Mouse (Mus musculus) C2C12 (cell line): ENCODE measurements at regions not wholly inside any gene's neighbourhood (a gene's known extent, or its start where the extent isn't known, plus 50 kb on each side); places are given as distances from the start of the nearest gene placed in this dataset.

Experiments used
- H3K27me3 ChIP-seq: one replicate; pipeline ENCODE4 v1.6.1; 2011; ENCODE audit not compliant: control insufficient read depth, insufficient read depth, insufficient read length
- H3K36me3 ChIP-seq: one replicate; pipeline ENCODE4 v1.6.1; 2011; ENCODE audit not compliant: control insufficient read depth, insufficient read depth
- H3K4me3 ChIP-seq: one replicate; pipeline ENCODE4 v1.5.1; 2011; ENCODE audit warnings: mild to moderate bottlenecking, control low read depth; ENCODE audit not compliant: poor library complexity, insufficient read depth, severe bottlenecking
- H3K79me2 ChIP-seq: one replicate; pipeline ENCODE4 v1.6.1; 2011; ENCODE audit not compliant: control insufficient read depth, insufficient read depth
- H3K79me3 ChIP-seq: one replicate; pipeline ENCODE4 v1.6.1; 2011; ENCODE audit warnings: low read depth, control low read depth
- H3ac ChIP-seq: one replicate; pipeline ENCODE3; 2011; ENCODE audit warnings: low read depth; ENCODE audit not compliant: control insufficient read depth, insufficient read length
- CEBPB ChIP-seq: IDR thresholded peaks from one replicate; pipeline ENCODE4 v1.6.1; 2011; ENCODE audit warnings: low read depth, mild to moderate bottlenecking, control low read depth, moderate library complexity
- CTCF ChIP-seq: IDR thresholded peaks from one replicate; pipeline ENCODE4 v1.5.1; 2011; ENCODE audit not compliant: control insufficient read depth, insufficient read depth, insufficient read length
- FOSL1 ChIP-seq: IDR thresholded peaks from one replicate; pipeline ENCODE4 v1.8.0; 2011; ENCODE audit warnings: mild to moderate bottlenecking, low read length; ENCODE audit not compliant: poor library complexity, insufficient read depth, severe bottlenecking
- MAX ChIP-seq: IDR thresholded peaks from one replicate; pipeline ENCODE4 v1.6.1; 2011; ENCODE audit warnings: mild to moderate bottlenecking, control low read depth
- MYOD1 ChIP-seq: IDR thresholded peaks from one replicate; pipeline ENCODE4 v1.6.1; 2011; ENCODE audit warnings: low read depth; ENCODE audit not compliant: control insufficient read depth, insufficient read length
- MYOG ChIP-seq: IDR thresholded peaks from one replicate; pipeline ENCODE4 v1.6.1; 2011; ENCODE audit not compliant: control insufficient read depth, insufficient read length; ENCODE audit errors: extremely low read depth
- USF1 ChIP-seq: IDR thresholded peaks from one replicate; pipeline ENCODE4 v1.6.1; 2011; ENCODE audit warnings: low read depth, mild to moderate bottlenecking, control low read depth, moderate library complexity

- Histone ChIP-seq H3K36me3 (no peaks in the 10 kb centered on the region), H3K4me3 (no peak overlapping the region), H3K79me2 (no peaks in the 10 kb centered on the region), H3K79me3 (no peaks in the 10 kb centered on the region), H3ac (no peak overlapping the region), H3K27me3 (no peaks in the 10 kb centered on the region)
- TF ChIP-seq MYOG (no peak), FOSL1 (no peak), CTCF (no peak), MYOD1 (no peak), CEBPB (no peak)
These were observed 156.4 kb upstream of the Zfand5 start for GRCm38 (mm10) chr19:21115693-21116092.

- Histone ChIP-seq H3K79me3 (no peaks in the 10 kb centered on the region), H3K4me3 (no peak overlapping the region), H3ac (no peak overlapping the region), H3K27me3 (no peaks in the 10 kb centered on the region), H3K79me2 (no peaks in the 10 kb centered on the region), H3K36me3 (no peaks in the 10 kb centered on the region)
- TF ChIP-seq USF1 = no peak
- no peak for TF ChIP-seq MYOD1
- no peak for TF ChIP-seq MYOG
- no peak for TF ChIP-seq CTCF
- TF ChIP-seq MAX = no peak
- TF ChIP-seq FOSL1 = no peak
- TF ChIP-seq CEBPB = no peak
These were observed 157.8 kb upstream of the Tmc1 start for GRCm38 (mm10) chr19:21111836-21112235.

- no peaks in the 10 kb centered on the region for H3K79me3 ChIP-seq
- H3K79me2 ChIP-seq = no peaks in the 10 kb centered on the region
- no peak for TF ChIP-seq USF1
- TF ChIP-seq CTCF = no peak
- no peak for TF ChIP-seq CEBPB
- no peak for TF ChIP-seq MYOG
- no peak for TF ChIP-seq MAX
- TF ChIP-seq MYOD1 = no peak
- no peak for TF ChIP-seq FOSL1
- no peak overlapping the region for H3ac ChIP-seq
- H3K27me3 ChIP-seq = no peaks in the 10 kb centered on the region
- H3K36me3 ChIP-seq = no peaks in the 10 kb centered on the region
- H3K4me3 ChIP-seq = no peak overlapping the region
These were observed 154.3 kb upstream of the Tmc1 start for GRCm38 (mm10) chr19:21108311-21108710.

- H3K27me3 ChIP-seq = no peaks in the 10 kb centered on the region
- no peaks in the 10 kb centered on the region for H3K36me3 ChIP-seq
- no peak overlapping the region for H3K4me3 ChIP-seq
- H3K79me3 ChIP-seq = no peaks in the 10 kb centered on the region
- H3ac ChIP-seq = no peak overlapping the region
- no peaks in the 10 kb centered on the region for H3K79me2 ChIP-seq
- TF ChIP-seq MYOG (no peak), CEBPB (no peak)
These were observed 153.7 kb upstream of the Tmc1 start for GRCm38 (mm10) chr19:21107741-21108140.

GRCm38 (mm10) chr19:21107275-21107674 is 153.3 kb upstream of the Tmc1 start:
- H3K36me3 ChIP-seq = no peaks in the 10 kb centered on the region
- H3ac ChIP-seq = no peak overlapping the region
- no peaks in the 10 kb centered on the region for H3K79me2 ChIP-seq
- H3K4me3 ChIP-seq = no peak overlapping the region
- no peaks in the 10 kb centered on the region for H3K79me3 ChIP-seq
- TF ChIP-seq CTCF (no peak), CEBPB (no peak), MYOD1 (no peak), FOSL1 (no peak), USF1 (no peak), MAX (no peak), MYOG (no peak)
- H3K27me3 ChIP-seq = no peaks in the 10 kb centered on the region

GRCm38 (mm10) chr19:21106766-21107165 is 152.8 kb upstream of the Tmc1 start:
- H3K27me3 ChIP-seq = no peaks in the 10 kb centered on the region
- no peak overlapping the region for H3ac ChIP-seq
- no peak for TF ChIP-seq FOSL1
- TF ChIP-seq MYOD1 = no peak
- TF ChIP-seq CEBPB = no peak
- no peak for TF ChIP-seq MAX
- no peak for TF ChIP-seq USF1
- TF ChIP-seq CTCF = no peak
- no peak for TF ChIP-seq MYOG
- no peaks in the 10 kb centered on the region for H3K79me2 ChIP-seq
- no peaks in the 10 kb centered on the region for H3K79me3 ChIP-seq
- H3K4me3 ChIP-seq = no peak overlapping the region
- H3K36me3 ChIP-seq = no peaks in the 10 kb centered on the region
